Mouse (Mus musculus): ENCODE measurements at regions not wholly inside any gene's neighbourhood (a gene's known extent, or its start where the extent isn't known, plus 50 kb on each side); places are given as distances from the start of the nearest gene placed in this dataset.

GRCm38 (mm10) chr12:77148146-77148545, 89.8 kb upstream of the Fut8 start:
- TF ChIP-seq CTCF (IDR thresholded peaks at IDR 0.05; ENCODE audit: low read depth, low read length) = no peak
- no peak for TF ChIP-seq TAL1 (conservative IDR thresholded peaks at IDR 0.05; ENCODE audit: low read depth, low read length)
- TF ChIP-seq POLR2AphosphoS5 (IDR thresholded peaks at IDR 0.05; ENCODE audit: insufficient replicate concordance, low read depth, low read length) = no peak
